18 mouse cellular contexts compared by ENCODE assay signal in the genomic region with DNA sequence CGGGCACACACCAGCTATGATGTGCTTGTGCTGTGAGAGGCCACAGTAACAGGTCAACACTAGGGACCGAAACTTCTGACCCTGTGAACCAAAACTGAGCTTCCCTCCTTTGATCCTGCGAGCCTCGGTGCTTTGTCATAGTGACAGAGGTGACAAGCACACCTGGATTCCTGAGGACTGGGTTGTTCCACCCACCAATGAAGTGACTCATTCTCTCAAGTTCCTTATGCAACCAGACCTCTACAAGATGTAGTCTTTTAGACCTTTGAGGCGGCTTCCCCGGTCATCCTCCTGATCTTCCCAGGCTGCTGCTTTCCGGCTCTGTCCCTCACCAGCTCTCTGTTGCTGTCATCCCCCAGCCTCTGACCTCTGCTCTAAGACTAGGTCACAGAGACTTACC.
"Had no signal": no experiment of that assay in that cellular context is flagged by ENCODE, and none has a peak within 500 bp of the region (broad histone marks: within the 10 kb centered on the region; RNA-seq: fewer than 3 reads in every experiment).

No protein-coding gene starts in this region.

- H3K9me3 ChIP-seq: liver, embryonic 12.5 days; lung, embryonic 15.5 days; midbrain, embryonic 10.5 days; midbrain, embryonic 12.5 days; neural tube, embryonic 13.5 days; neural tube, embryonic 15.5 days; stomach, embryonic 15.5 days had no signal

- H3K4me3 ChIP-seq: liver, embryonic 12.5 days; lung, embryonic 15.5 days; midbrain, embryonic 10.5 days; midbrain, embryonic 12.5 days; myocyte; neural tube, embryonic 13.5 days; neural tube, embryonic 15.5 days; stomach, embryonic 15.5 days had no signal

- H3K36me3 ChIP-seq: liver, embryonic 12.5 days; lung, embryonic 15.5 days; midbrain, embryonic 10.5 days; midbrain, embryonic 12.5 days; neural tube, embryonic 13.5 days; neural tube, embryonic 15.5 days; stomach, embryonic 15.5 days had no signal

- H3K27ac ChIP-seq: liver, embryonic 12.5 days; liver, embryonic 14.5 days; lung, embryonic 15.5 days; midbrain, embryonic 10.5 days; midbrain, embryonic 12.5 days; neural tube, embryonic 13.5 days; neural tube, embryonic 15.5 days; stomach, embryonic 15.5 days had no signal

- H3K4me1 ChIP-seq: lung, embryonic 15.5 days; midbrain, embryonic 10.5 days; midbrain, embryonic 12.5 days; neural tube, embryonic 15.5 days; stomach, embryonic 15.5 days had no signal

- H3K9ac ChIP-seq: liver, embryonic 12.5 days; liver, embryonic 14.5 days; lung, embryonic 15.5 days; midbrain, embryonic 12.5 days; neural tube, embryonic 13.5 days; neural tube, embryonic 15.5 days; stomach, embryonic 15.5 days had no signal

- H3K4me2 ChIP-seq: liver, embryonic 12.5 days; lung, embryonic 15.5 days; midbrain, embryonic 12.5 days; neural tube, embryonic 13.5 days; neural tube, embryonic 15.5 days; stomach, embryonic 15.5 days had no signal

- H3K27me3 ChIP-seq: liver, embryonic 12.5 days; lung, embryonic 15.5 days; midbrain, embryonic 12.5 days; neural tube, embryonic 13.5 days; neural tube, embryonic 15.5 days; stomach, embryonic 15.5 days had no signal

- DNase-seq: lung, adult 18-20 months; lung, postnatal 10 days; lung, postnatal 4 days; midbrain, embryonic 14.5 days; retina, postnatal 1 day; right cerebral cortex, adult 18-20 months; thymus, adult 2 months; thymus, postnatal 25 days had no signal

- ATAC-seq: liver, embryonic 12.5 days; midbrain, embryonic 16.5 days had no signal
